Mouse (Mus musculus) liver, embryonic 11.5 days (tissue): ENCODE data around the gene Tmod2. TPM values are rescaled to one million over a fixed set of nuclear protein-coding genes. Genes with fewer than 3 reads are reported as not detected.
A peak's percentile ranks its signal among the peaks of the same experiment; 100 is the strongest.

Experiments
- ATAC-seq: fragments of 200-750 bp; cut with Nextera tagmentation; replicated peaks from 2 replicates; pipeline ENCODE4 v1.8.0; 2017; ENCODE audit warnings: moderate number of reproducible peaks, mild to moderate bottlenecking, moderate TSS enrichment, moderate library complexity; ENCODE audit not compliant: low FRiP score
- DNase-seq: peaks from one replicate; pipeline ENCODE4 v3.0.0-alpha.2; 2017; ENCODE audit warnings: low spot score
- H3K27ac ChIP-seq: fragments of 300-500 bp; sonication (generic); 2 replicates; pipeline ENCODE4 v1.5.1; 2014; ENCODE audit warnings: mild to moderate bottlenecking, low read depth, low read length, control low read depth
- H3K27me3 ChIP-seq: fragments of 300-500 bp; sonication (generic); replicated peaks from 2 replicates; pipeline ENCODE4 v1.6.1; 2014; ENCODE audit warnings: low read length, mixed read lengths; ENCODE audit not compliant: control insufficient read depth, insufficient read depth
- H3K36me3 ChIP-seq: fragments of 300-500 bp; sonication (generic); 2 replicates; pipeline ENCODE4 v1.6.1; 2014; ENCODE audit warnings: mild to moderate bottlenecking, low read length, moderate library complexity, mixed read lengths; ENCODE audit not compliant: control insufficient read depth, insufficient read depth
- H3K4me1 ChIP-seq: fragments of 300-500 bp; sonication (generic); replicated peaks from 2 replicates; pipeline ENCODE4 v1.6.1; 2014; ENCODE audit warnings: low read length, mixed read lengths; ENCODE audit not compliant: control insufficient read depth, insufficient read depth
- H3K4me2 ChIP-seq: fragments of 300-500 bp; sonication (generic); 2 replicates; pipeline ENCODE4 v1.6.1; 2014; ENCODE audit warnings: mild to moderate bottlenecking, control low read depth, moderate library complexity
- H3K4me3 ChIP-seq: fragments of 300-500 bp; sonication (generic); 2 replicates; pipeline ENCODE4 v1.5.1; 2014; ENCODE audit warnings: low read depth, low read length, control low read depth
- H3K9ac ChIP-seq: fragments of 300-500 bp; sonication (generic); 2 replicates; pipeline ENCODE4 v1.6.1; 2014; ENCODE audit warnings: low read depth, low read length, control low read depth
- H3K9me3 ChIP-seq: fragments of 300-500 bp; sonication (generic); 2 replicates; pipeline ENCODE4 v1.6.1; 2016; ENCODE audit warnings: low read length, inconsistent platforms, mixed read lengths; ENCODE audit not compliant: control insufficient read depth
- WGBS: fragments of 180-500 bp; shearing (Covaris S2); extraction: QIAGEN DNeasy Blood & Tissue Kit; methylation state at CpG from one replicate; pipeline ENCODE4 v1.1.7; 2014; 5-methylcytosine and 5-hydroxymethylcytosine counted together
- polyA plus RNA-seq: library from polyadenylated mRNA; unstranded; fragments of >200 nt; fragmentation: Nextera tagmentation; extraction: Ambion mirVana; gene quantifications from 2 replicates; pipeline ENCODE4 v1.2.1, GENCODE M21; 2014

Gene Tmod2
- polyA plus RNA-seq, 1 experiment from 2014 or later = 3.1 TPM

DNA sequence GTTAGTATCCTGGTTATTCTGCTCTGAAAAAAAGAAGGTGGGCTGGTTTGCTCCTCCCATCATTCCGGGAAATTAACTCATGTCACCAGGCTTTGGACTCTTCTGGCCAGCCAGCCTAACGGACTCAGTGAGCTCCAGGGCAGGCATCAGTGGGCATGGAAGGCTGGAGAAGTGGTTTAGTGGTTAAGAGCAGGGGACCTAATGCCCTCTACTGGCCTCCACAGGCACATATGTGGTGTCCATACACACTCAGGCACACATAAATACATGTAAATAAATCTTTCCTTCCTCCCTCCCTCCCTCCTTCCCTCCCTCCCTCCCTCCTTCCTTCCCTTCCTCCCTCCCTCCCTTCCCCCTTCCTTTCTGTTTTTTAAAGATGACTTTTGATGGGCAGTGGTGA is 47.9 kb downstream of the Tmod2 start:
- H3K4me1 ChIP-seq = no peaks in the 10 kb centered on the region; the same call in 1 of the 2 replicates
- H3K4me2 ChIP-seq = peak overlapping the region; percentile 21; the same call in 1 of the 2 replicates
- no peaks in the 10 kb centered on the region for H3K27me3 ChIP-seq
- WGBS = 64% methylated on average over 2 of the region's 2 CpGs
- H3K9ac ChIP-seq = no peak overlapping the region
- ATAC-seq = no peak
- DNase-seq = no peak
- no peaks in the 10 kb centered on the region for H3K9me3 ChIP-seq
- no peak overlapping the region for H3K27ac ChIP-seq
- no peaks in the 10 kb centered on the region for H3K36me3 ChIP-seq
- no peak overlapping the region for H3K4me3 ChIP-seq

- ATAC-seq = no peak
- H3K4me3 ChIP-seq = no peak overlapping the region
- H3K9me3 ChIP-seq = no peaks in the 10 kb centered on the region
- H3K27me3 ChIP-seq = no peaks in the 10 kb centered on the region
- no peaks in the 10 kb centered on the region for H3K36me3 ChIP-seq
- H3K9ac ChIP-seq = no peak overlapping the region
- peaks cover 6% of the 10 kb centered on the region for H3K4me1 ChIP-seq
- H3K27ac ChIP-seq = no peak overlapping the region
- 83% methylated on average over 13 of the region's 13 CpGs for WGBS
- no peak overlapping the region for H3K4me2 ChIP-seq
- no peak for DNase-seq
Observed at GRCm38 (mm10) chr9:75561040-75561669, 50.0 kb downstream of the Tmod2 start.

DNA sequence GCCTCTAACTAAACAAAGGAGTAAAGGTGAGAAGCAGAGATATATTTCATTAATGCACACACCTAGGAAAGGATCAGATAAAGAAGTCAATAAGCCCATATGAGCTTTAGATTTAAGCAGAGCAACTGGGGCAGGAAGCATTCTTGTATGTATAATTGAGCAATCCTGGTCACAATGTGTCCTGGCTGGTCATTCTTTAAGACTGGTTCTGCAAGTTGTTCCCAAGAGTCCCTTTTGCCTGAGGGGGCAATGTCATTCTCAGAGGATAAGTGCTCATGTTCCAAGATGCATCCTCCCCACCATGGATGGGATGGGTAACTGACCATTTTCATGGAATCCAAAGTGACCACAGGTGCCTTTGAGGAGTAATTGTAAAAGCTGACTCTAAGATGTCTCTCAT is 50.8 kb downstream of the Tmod2 start:
- no peaks in the 10 kb centered on the region for H3K36me3 ChIP-seq
- no peak overlapping the region for H3K27ac ChIP-seq
- peaks cover 6% of the 10 kb centered on the region for H3K4me1 ChIP-seq
- H3K4me2 ChIP-seq = no peak overlapping the region
- no peaks in the 10 kb centered on the region for H3K9me3 ChIP-seq
- no peak overlapping the region for H3K4me3 ChIP-seq
- ATAC-seq = no peak
- no peaks in the 10 kb centered on the region for H3K27me3 ChIP-seq
- no peak for DNase-seq
- H3K9ac ChIP-seq = no peak overlapping the region

GRCm38 (mm10) chr9:75559512-75560012 is 51.6 kb downstream of the Tmod2 start, which contains the start of gene Tmod3:
Tmod3 (minus strand) TSS chr9:75559657.
- H3K27me3 ChIP-seq = no peaks in the 10 kb centered on the region
- H3K4me2 ChIP-seq = peak within 1 kb of the TSS; percentile 76
- 2% methylated on average over 21 of the region's 21 CpGs for WGBS
- H3K4me3 ChIP-seq = peak within 1 kb of the TSS; percentile 81
- H3K9me3 ChIP-seq = no peaks in the 10 kb centered on the region
- peak within 1 kb of the TSS; percentile 89 for H3K27ac ChIP-seq
- H3K36me3 ChIP-seq = no peaks in the 10 kb centered on the region
- H3K9ac ChIP-seq = peak within 1 kb of the TSS; percentile 73
- peaks cover 6% of the 10 kb centered on the region for H3K4me1 ChIP-seq
- DNase-seq (peak; percentile 92), ATAC-seq (peak; percentile 91)

- Histone ChIP-seq H3K27ac (peak overlapping the region; percentile 89), H3K27me3 (no peaks in the 10 kb centered on the region), H3K36me3 (no peaks in the 10 kb centered on the region), H3K4me3 (peak overlapping the region; percentile 81), H3K9ac (peak overlapping the region; percentile 73), H3K4me1 (peaks cover 6% of the 10 kb centered on the region), H3K9me3 (no peaks in the 10 kb centered on the region), H3K4me2 (peak overlapping the region; percentile 76)
- DNase-seq (no peak), ATAC-seq (peak; percentile 85)
- WGBS = under 1% methylated on average over 44 of the region's 47 CpGs
Observed at GRCm38 (mm10) chr9:75558812-75559511, 52.2 kb downstream of the Tmod2 start.

DNA sequence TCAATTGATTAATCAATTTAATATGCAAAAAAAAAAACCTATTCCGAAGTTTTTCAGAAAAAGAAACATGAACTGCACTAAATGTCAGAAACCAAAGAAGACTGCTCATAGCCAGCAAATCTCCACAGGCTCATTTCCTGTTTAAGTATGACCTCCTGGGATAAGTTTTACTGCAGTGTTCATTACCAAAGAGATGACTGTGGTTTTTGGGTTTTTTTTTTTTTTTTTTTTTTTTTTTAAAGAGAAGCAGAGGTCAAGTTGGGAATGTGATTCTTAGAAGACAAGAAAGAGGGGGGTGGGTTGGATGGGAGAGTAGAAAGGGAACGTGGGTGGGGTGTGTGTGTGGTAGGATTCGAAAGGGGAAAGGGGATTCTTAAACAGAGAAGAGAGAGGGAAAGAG is 52.8 kb downstream of the Tmod2 start:
- H3K27ac ChIP-seq = peak overlapping the region; percentile 89; the same call in 1 of the 2 replicates
- peak overlapping the region; percentile 73 for H3K9ac ChIP-seq
- no peaks in the 10 kb centered on the region for H3K36me3 ChIP-seq
- no peaks in the 10 kb centered on the region for H3K27me3 ChIP-seq
- H3K4me3 ChIP-seq = peak overlapping the region; percentile 81
- DNase-seq (no peak), ATAC-seq (no peak)
- H3K9me3 ChIP-seq = no peaks in the 10 kb centered on the region
- 20% methylated on average over 3 of the region's 3 CpGs for WGBS
- peak overlapping the region; percentile 76 for H3K4me2 ChIP-seq
- H3K4me1 ChIP-seq = peaks cover 6% of the 10 kb centered on the region

- no peaks in the 10 kb centered on the region for H3K9me3 ChIP-seq
- no peaks in the 10 kb centered on the region for H3K36me3 ChIP-seq
- WGBS = 87% methylated on average over 4 of the region's 4 CpGs
- no peak for ATAC-seq
- no peak overlapping the region for H3K4me3 ChIP-seq
- peaks cover 6% of the 10 kb centered on the region for H3K4me1 ChIP-seq
- no peak overlapping the region for H3K4me2 ChIP-seq
- no peak for DNase-seq
- H3K27me3 ChIP-seq = no peaks in the 10 kb centered on the region
- H3K9ac ChIP-seq = no peak overlapping the region
- H3K27ac ChIP-seq = no peak overlapping the region
Observed at GRCm38 (mm10) chr9:75553719-75554118, 57.4 kb downstream of the Tmod2 start.

DNA sequence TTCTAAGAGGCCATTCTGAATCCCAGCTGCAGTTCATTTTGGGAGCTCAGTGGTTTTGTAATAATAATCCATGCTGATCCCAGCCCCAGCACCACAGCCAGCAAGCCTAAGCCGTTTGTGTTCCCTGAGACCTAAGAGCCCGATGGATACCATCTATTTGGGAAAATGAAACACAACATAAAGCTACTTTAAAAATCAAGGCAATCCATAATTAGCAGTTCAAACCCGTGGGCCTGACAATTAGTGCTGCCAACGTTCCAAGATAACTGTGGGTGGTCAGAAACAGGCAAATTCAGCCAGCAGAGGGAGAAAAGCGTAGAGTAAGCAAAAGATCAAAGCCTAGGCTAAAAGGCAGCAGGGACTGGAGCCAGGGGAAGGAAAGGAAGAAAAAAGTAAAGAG is 59.8 kb downstream of the Tmod2 start:
- Histone ChIP-seq H3K36me3 (no peaks in the 10 kb centered on the region), H3K9ac (no peak overlapping the region), H3K27ac (no peak overlapping the region), H3K27me3 (no peaks in the 10 kb centered on the region), H3K4me1 (peaks cover 8% of the 10 kb centered on the region), H3K4me2 (no peak overlapping the region), H3K4me3 (no peak overlapping the region), H3K9me3 (no peaks in the 10 kb centered on the region)
- ATAC-seq (no peak), DNase-seq (no peak)
- 61% methylated on average over 5 of the region's 5 CpGs for WGBS

DNA sequence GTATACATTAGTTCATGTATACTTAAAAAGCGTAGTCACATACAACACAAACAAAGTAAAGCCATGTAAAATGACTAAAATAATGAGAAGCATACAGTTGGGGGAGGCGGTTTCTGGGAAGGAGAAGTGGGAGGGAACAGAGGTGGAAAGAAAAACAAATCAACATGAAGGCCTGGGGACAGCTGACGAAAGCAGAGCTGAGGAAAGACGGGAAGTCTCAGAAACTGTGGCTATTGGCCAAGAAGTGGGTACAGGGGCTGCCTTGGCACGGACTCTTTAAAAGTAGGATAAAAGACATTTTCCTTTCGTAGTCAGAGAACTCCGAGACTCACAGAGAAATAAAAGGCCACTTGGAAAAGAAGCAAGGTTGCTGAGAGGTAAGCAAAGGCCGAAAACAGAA is 62.1 kb downstream of the Tmod2 start:
- H3K9me3 ChIP-seq = no peaks in the 10 kb centered on the region
- H3K9ac ChIP-seq = no peak overlapping the region
- ATAC-seq (no peak), DNase-seq (no peak)
- 75% methylated on average over 8 of the region's 8 CpGs for WGBS
- peaks cover 10% of the 10 kb centered on the region for H3K4me1 ChIP-seq
- H3K27me3 ChIP-seq = no peaks in the 10 kb centered on the region
- no peaks in the 10 kb centered on the region for H3K36me3 ChIP-seq
- no peak overlapping the region for H3K4me3 ChIP-seq
- no peak overlapping the region for H3K4me2 ChIP-seq
- no peak overlapping the region for H3K27ac ChIP-seq
